Mouse (Mus musculus) neural tube, embryonic 13.5 days (tissue): ENCODE data around the gene Ccdc173. TPM values are rescaled to one million over a fixed set of nuclear protein-coding genes. Genes with fewer than 3 reads are reported as not detected.

Experiments used
- ATAC-seq: fragments of 200-750 bp; cut with Nextera tagmentation; 2 replicates; pipeline ENCODE4 v1.8.0; 2017; ENCODE audit warnings: low read depth, mild to moderate bottlenecking, moderate TSS enrichment, moderate library complexity
- H3K27ac ChIP-seq: fragments of 300-500 bp; sonication (generic); replicated peaks from 2 replicates; pipeline ENCODE4 v1.5.1; 2015; ENCODE audit warnings: moderate library complexity, mild to moderate bottlenecking, inconsistent platforms
- H3K27me3 ChIP-seq: fragments of 300-500 bp; sonication (generic); 2 replicates; pipeline ENCODE4 v1.6.1; 2015; ENCODE audit warnings: mild to moderate bottlenecking, inconsistent platforms
- H3K36me3 ChIP-seq: fragments of 300-500 bp; sonication (generic); 2 replicates; pipeline ENCODE4 v1.6.1; 2015; ENCODE audit warnings: mild to moderate bottlenecking, inconsistent platforms
- H3K4me1 ChIP-seq: fragments of 300-500 bp; sonication (generic); replicated peaks from 2 replicates; pipeline ENCODE4 v1.6.1; 2015; ENCODE audit warnings: inconsistent platforms
- H3K4me2 ChIP-seq: fragments of 300-500 bp; sonication (generic); 2 replicates; pipeline ENCODE4 v1.6.1; 2015; ENCODE audit warnings: inconsistent platforms, mild to moderate bottlenecking, moderate library complexity
- H3K4me3 ChIP-seq: fragments of 300-500 bp; sonication (generic); 2 replicates; pipeline ENCODE4 v1.5.1; 2015; ENCODE audit warnings: mild to moderate bottlenecking, inconsistent platforms
- H3K9ac ChIP-seq: fragments of 300-500 bp; sonication (generic); 2 replicates; pipeline ENCODE4 v1.6.1; 2015; ENCODE audit warnings: moderate library complexity, mild to moderate bottlenecking, inconsistent platforms
- H3K9me3 ChIP-seq: fragments of 300-500 bp; sonication (generic); 2 replicates; pipeline ENCODE4 v1.6.1; 2016; ENCODE audit warnings: inconsistent platforms
- WGBS: fragments of 180-500 bp; shearing (Covaris S2); methylation state at CpG from one replicate; pipeline ENCODE4 v1.1.7; 2015; 5-methylcytosine and 5-hydroxymethylcytosine counted together
- polyA plus RNA-seq: library from polyadenylated mRNA; unstranded; fragments of >200 nt; fragmentation: Nextera tagmentation; extraction: Ambion mirVana; gene quantifications from 2 replicates; pipeline ENCODE4 v1.2.1, GENCODE M21; 2015

The Ccdc173 gene
- 2.4 and 3.1 TPM in 2 replicates for polyA plus RNA-seq

- no peaks in the 10 kb centered on the region for H3K9me3 ChIP-seq
- peaks cover 21% of the 10 kb centered on the region for H3K4me1 ChIP-seq
- WGBS: 2% methylated on average over 48 of the region's 48 CpGs
- no peaks in the 10 kb centered on the region for H3K27me3 ChIP-seq
- H3K36me3 ChIP-seq: peaks cover 26% of the 10 kb centered on the region
- H3K27ac ChIP-seq: peak within 1 kb of the TSS; percentile 90
- peak within 1 kb of the TSS; percentile 85 for H3K9ac ChIP-seq
- H3K4me2 ChIP-seq: peak within 1 kb of the TSS; percentile 86
- ATAC-seq: peak; percentile 96
- H3K4me3 ChIP-seq: peak within 1 kb of the TSS; percentile 68
These were observed at the start of gene Ccdc173, which contains the start of gene Phospho2 for GRCm38 (mm10) chr2:69789429-69790069. TSS of gene Ccdc173 (minus strand) at chr2:69789575. TSS of gene Phospho2 (plus strand) at chr2:69789623.

DNA sequence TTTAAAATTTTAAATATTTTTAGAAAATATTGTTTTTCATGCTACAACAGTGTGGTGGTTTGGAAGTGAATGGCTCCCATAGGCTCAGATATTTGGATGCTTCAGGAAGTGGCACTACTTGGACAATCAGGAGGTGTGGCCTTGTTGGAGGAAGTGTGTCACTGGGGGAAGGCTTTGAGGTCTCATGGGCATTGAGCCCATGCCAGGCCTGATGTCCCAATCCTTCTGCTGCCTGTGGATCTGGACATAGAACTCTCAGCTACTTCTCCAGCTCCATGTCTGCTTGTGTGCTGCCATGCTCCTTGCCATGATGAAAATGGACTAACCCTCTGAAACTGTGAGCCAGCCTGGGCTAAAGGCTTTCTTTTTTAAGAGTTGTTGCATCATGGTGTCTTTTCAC lies 49.3 kb upstream of the Ccdc173 start:
- no peak overlapping the region for H3K4me3 ChIP-seq
- no peaks in the 10 kb centered on the region for H3K9me3 ChIP-seq
- H3K4me1 ChIP-seq: 0 out of 2 replicates have a peak, but pooled peaks cover 5% of the 10 kb centered on the region
- H3K9ac ChIP-seq: no peak overlapping the region
- no peaks in the 10 kb centered on the region for H3K27me3 ChIP-seq
- peaks cover 31% of the 10 kb centered on the region for H3K36me3 ChIP-seq
- H3K4me2 ChIP-seq: no peak overlapping the region
- no peak overlapping the region for H3K27ac ChIP-seq
- no peak for ATAC-seq

DNA sequence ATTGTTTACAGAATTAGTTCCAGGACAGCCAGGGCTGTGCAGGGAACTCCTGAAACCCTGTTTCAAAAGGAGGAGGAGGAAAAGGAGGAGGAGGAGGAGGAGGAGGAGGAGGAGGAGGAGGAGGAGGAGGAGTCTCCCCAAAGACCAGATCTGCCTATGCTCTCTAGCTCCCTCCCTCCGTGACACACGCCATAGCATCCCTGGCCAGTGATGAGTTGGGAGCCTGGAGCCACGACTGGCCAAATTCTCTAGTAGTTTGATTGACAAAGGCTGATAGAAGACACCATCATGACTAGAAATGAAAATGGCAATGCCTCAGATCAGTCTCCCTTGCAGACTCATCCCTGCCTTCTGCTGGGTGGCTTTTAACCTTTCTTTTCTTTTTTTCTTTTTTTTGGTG lies 48.6 kb upstream of the Ccdc173 start:
- Histone ChIP-seq H3K9ac (no peak overlapping the region), H3K4me1 (0 out of 2 replicates have a peak, but pooled peaks cover 5% of the 10 kb centered on the region), H3K36me3 (peaks cover 38% of the 10 kb centered on the region), H3K9me3 (no peaks in the 10 kb centered on the region), H3K27me3 (no peaks in the 10 kb centered on the region), H3K27ac (no peak overlapping the region), H3K4me3 (no peak overlapping the region), H3K4me2 (no peak overlapping the region)
- no peak for ATAC-seq
- 29% methylated on average over 3 of the region's 3 CpGs for WGBS

- no peak overlapping the region for H3K4me3 ChIP-seq
- no peak for ATAC-seq
- H3K4me1 ChIP-seq: 0 out of 2 replicates have a peak, but pooled peaks cover 5% of the 10 kb centered on the region
- no peak overlapping the region for H3K27ac ChIP-seq
- no peaks in the 10 kb centered on the region for H3K27me3 ChIP-seq
- no peak overlapping the region for H3K9ac ChIP-seq
- peaks cover 44% of the 10 kb centered on the region for H3K36me3 ChIP-seq
- no peaks in the 10 kb centered on the region for H3K9me3 ChIP-seq
- WGBS: 71% methylated on average over 7 of the region's 7 CpGs
- no peak overlapping the region for H3K4me2 ChIP-seq
These were observed 48.0 kb upstream of the Ccdc173 start for GRCm38 (mm10) chr2:69837244-69837967.

- 92% methylated on average over 8 of the region's 8 CpGs for WGBS
- Histone ChIP-seq H3K27ac (no peak overlapping the region), H3K9me3 (no peaks in the 10 kb centered on the region), H3K4me2 (no peak overlapping the region), H3K27me3 (no peaks in the 10 kb centered on the region), H3K9ac (no peak overlapping the region), H3K36me3 (peaks cover 71% of the 10 kb centered on the region), H3K4me3 (no peak overlapping the region), H3K4me1 (peaks cover 15% of the 10 kb centered on the region)
- ATAC-seq: no peak
These were observed 40.7 kb upstream of the Ccdc173 start for GRCm38 (mm10) chr2:69830116-69830515.

DNA sequence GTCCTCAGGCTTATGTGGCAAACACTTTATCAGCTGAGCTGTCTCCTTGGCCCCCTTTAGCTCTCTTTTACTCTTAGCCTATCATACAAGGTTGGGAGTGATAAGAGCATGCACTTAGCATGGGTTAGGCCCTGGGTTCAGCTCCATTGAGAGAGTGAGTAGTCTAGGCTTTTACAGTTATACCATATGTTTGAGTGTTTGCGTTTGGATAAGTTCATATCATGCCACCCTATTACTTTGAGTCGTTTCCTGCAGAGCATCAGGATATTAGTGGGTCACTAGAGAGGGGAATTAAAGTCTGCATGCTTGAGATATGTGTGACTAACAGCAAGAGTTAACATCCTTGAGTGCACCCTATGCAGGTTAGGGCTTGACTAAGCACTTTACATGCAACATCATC lies 40.3 kb upstream of the Ccdc173 start:
- no peak overlapping the region for H3K9ac ChIP-seq
- 89% methylated on average over 2 of the region's 2 CpGs for WGBS
- H3K9me3 ChIP-seq: no peaks in the 10 kb centered on the region
- no peak overlapping the region for H3K27ac ChIP-seq
- H3K4me3 ChIP-seq: no peak overlapping the region
- H3K4me1 ChIP-seq: peaks cover 19% of the 10 kb centered on the region
- H3K36me3 ChIP-seq: peaks cover 69% of the 10 kb centered on the region
- no peak overlapping the region for H3K4me2 ChIP-seq
- ATAC-seq: no peak
- H3K27me3 ChIP-seq: no peaks in the 10 kb centered on the region

DNA sequence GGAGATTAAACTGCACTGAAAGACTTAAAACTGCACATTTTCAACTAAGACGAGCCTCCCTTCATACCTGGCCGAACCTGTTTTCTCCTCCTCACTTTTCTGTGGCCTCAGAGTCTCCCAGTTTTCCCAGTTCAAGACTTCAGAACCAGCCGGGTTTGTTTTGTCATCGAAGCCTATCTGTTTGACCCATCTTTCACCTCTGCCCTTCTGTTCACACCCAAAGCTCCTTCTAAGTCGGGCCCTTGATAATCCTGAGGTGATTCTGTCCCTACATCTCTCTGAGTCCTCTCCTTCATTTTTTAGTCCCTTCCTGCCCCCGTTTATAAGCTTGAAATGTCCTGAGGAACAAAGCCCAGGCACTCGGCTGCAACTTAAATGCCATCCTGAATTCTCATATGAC lies 38.7 kb upstream of the Ccdc173 start:
- Histone ChIP-seq H3K4me3 (no peak overlapping the region), H3K9me3 (no peaks in the 10 kb centered on the region), H3K4me1 (peaks cover 32% of the 10 kb centered on the region), H3K27ac (no peak overlapping the region), H3K27me3 (no peaks in the 10 kb centered on the region), H3K4me2 (no peak overlapping the region), H3K36me3 (peaks cover 55% of the 10 kb centered on the region), H3K9ac (no peak overlapping the region)
- ATAC-seq: no peak
- WGBS: 54% methylated on average over 7 of the region's 7 CpGs

DNA sequence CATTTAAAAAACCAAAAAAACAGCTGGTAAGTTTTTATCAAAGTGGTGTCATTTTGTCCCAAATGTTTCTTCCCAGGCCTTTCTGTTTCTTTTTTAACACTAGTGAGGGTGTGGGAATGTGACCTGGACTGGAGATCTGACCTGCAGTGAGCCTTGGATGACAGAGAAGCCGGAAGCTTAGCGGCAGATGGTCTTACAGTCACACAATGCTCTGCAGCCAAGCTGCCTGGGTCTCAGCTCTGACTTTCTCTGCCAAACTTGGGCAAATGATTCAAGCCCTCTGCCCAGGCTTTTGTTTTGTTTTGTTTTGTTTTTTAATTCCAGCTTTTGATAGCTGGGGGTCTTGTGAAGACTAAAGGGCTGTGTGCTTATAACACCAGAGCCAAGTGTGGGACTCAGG lies 37.0 kb upstream of the Ccdc173 start:
- H3K27ac ChIP-seq: no peak overlapping the region
- no peak for ATAC-seq
- no peak overlapping the region for H3K9ac ChIP-seq
- H3K4me2 ChIP-seq: no peak overlapping the region
- no peaks in the 10 kb centered on the region for H3K27me3 ChIP-seq
- peaks cover 42% of the 10 kb centered on the region for H3K4me1 ChIP-seq
- no peak overlapping the region for H3K4me3 ChIP-seq
- H3K36me3 ChIP-seq: peaks cover 45% of the 10 kb centered on the region
- H3K9me3 ChIP-seq: no peaks in the 10 kb centered on the region
- WGBS: 59% methylated on average over 2 of the region's 2 CpGs

DNA sequence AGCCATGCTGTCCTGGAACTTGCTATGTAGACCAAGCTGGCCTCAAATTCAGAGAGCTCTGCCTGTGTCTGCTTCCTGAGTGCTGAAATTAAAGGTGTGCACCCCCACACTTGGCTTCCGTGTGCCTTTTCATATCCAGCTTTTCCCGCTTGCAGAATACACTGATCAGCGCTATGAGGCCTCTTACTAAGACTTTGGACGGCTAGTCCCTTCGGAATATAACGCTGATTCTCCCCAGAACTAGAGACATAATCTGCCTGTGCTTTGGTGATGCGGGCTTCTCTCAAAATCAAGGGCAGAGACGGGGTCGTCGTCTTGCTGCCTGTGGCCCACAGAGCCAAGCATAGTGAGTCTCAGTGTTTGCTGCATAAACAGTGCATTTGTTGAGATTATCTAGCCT lies 36.5 kb upstream of the Ccdc173 start:
- Histone ChIP-seq H3K27ac (no peak overlapping the region), H3K27me3 (no peaks in the 10 kb centered on the region), H3K9ac (no peak overlapping the region), H3K4me2 (no peak overlapping the region), H3K4me3 (no peak overlapping the region), H3K9me3 (no peaks in the 10 kb centered on the region), H3K36me3 (peaks cover 40% of the 10 kb centered on the region), H3K4me1 (peaks cover 42% of the 10 kb centered on the region)
- no peak for ATAC-seq
- 87% methylated on average over 10 of the region's 10 CpGs for WGBS

DNA sequence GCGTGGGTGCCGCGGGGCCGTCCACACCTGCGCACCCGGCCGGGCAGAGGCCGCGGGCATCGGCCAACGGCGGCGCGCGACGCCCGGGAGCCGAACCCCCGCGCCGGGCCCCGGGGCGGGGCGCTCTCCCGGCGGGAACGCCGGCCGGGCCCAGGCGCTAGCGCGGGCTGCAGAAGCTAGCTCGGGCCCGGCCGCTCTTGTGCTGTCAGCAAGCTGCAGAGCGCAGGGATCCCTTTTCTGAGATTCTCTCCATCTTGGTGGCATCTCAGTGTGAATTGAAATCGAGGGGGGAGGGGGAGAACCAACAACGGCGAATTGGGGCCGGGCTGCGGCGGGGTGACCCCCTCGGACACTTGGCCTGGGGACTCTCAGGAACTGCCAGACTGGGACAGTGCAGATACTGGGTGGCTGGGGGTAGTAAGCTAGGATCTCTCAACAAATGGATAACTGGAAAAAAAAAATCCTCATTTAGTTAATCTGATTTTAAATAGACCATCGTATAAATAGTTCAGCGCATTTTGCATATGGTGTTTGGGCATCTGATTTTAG lies 33.8 kb upstream of the Ccdc173 start:
- Histone ChIP-seq H3K27ac (peak overlapping the region; percentile 96), H3K27me3 (no peaks in the 10 kb centered on the region), H3K9ac (peak overlapping the region; percentile 98), H3K4me1 (peaks cover 42% of the 10 kb centered on the region), H3K9me3 (no peaks in the 10 kb centered on the region), H3K36me3 (peaks cover 17% of the 10 kb centered on the region), H3K4me2 (peak overlapping the region; percentile 75), H3K4me3 (peak overlapping the region; percentile 80)
- peak; percentile 83 for ATAC-seq
- 2% methylated on average over 43 of the region's 45 CpGs for WGBS

DNA sequence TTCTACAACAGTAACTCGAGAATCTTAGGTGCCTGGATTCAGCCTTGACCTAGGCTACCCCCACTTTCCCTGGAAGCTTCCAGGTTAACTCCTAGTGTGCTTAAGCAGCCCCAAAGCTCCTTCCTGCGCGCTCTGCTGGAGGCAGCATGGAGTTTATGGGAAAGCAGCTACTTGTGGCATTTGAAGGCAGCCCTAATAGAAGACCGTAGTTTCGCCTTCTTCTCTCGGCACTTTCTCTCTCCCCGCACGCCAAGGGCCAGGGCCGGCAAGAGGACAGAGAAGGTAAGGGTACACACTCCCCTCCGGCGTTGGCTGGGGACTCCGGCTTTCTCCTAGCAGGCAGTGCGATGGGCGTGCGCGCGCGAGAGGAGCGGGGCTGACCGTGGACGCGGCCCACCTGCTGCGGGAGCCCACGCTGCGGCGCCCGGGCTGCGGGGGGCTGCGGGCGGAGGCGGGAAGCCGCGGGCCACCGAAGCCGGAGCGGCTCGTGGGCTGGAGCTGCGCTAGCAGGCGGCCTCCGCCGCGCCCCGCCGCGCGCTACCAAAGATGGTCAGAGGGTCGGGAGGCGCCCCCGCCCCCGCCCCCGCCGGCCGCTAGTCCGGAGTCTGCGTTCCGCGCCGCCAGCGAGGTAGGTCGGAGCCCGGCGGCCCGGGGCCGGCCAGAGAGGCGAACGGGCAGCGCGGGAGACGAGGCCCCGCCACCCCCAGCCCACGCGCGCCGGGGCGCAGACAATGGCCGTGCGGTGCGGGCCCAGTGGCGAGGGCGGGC lies 33.2 kb upstream of the Ccdc173 start:
- ATAC-seq: peak; percentile 87
- Histone ChIP-seq H3K9me3 (no peaks in the 10 kb centered on the region), H3K36me3 (peaks cover 16% of the 10 kb centered on the region), H3K4me2 (peak overlapping the region; percentile 75), H3K27ac (peak overlapping the region; percentile 96), H3K4me3 (peak overlapping the region; percentile 80), H3K27me3 (no peaks in the 10 kb centered on the region), H3K9ac (peak overlapping the region; percentile 98), H3K4me1 (peaks cover 42% of the 10 kb centered on the region)
- under 1% methylated on average over 44 of the region's 80 CpGs for WGBS

GRCm38 (mm10) chr2:69821711-69822110 lies 32.3 kb upstream of the Ccdc173 start, which contains the start of gene Klhl23:
TSS of gene Klhl23 (plus strand) at chr2:69821944.
- no peaks in the 10 kb centered on the region for H3K9me3 ChIP-seq
- H3K9ac ChIP-seq: peak within 1 kb of the TSS; percentile 98
- WGBS: 32% methylated on average over 8 of the region's 8 CpGs
- peaks cover 40% of the 10 kb centered on the region for H3K4me1 ChIP-seq
- peak within 1 kb of the TSS; percentile 80 for H3K4me3 ChIP-seq
- H3K36me3 ChIP-seq: peaks cover 13% of the 10 kb centered on the region
- ATAC-seq: no peak
- H3K4me2 ChIP-seq: peak within 1 kb of the TSS; percentile 75
- H3K27me3 ChIP-seq: no peaks in the 10 kb centered on the region
- H3K27ac ChIP-seq: peak within 1 kb of the TSS; percentile 96
